Mouse (Mus musculus): ENCODE measurements around the gene Acot6.

- TF ChIP-seq POLR2A (IDR thresholded peaks at IDR 0.05; ENCODE audit: borderline replicate concordance, insufficient read depth, low read length) (no peak), CTCF (IDR thresholded peaks at IDR 0.05; ENCODE audit: borderline replicate concordance, insufficient read depth, low read depth, low read length) (no peak)
Observed at GRCm38 (mm10) chr12:84063833-84064232, 36.6 kb upstream of the Acot6 start.

Data from cerebellum, adult 2 months (tissue).